Mouse (Mus musculus): ENCODE measurements at regions not wholly inside any gene's neighbourhood (a gene's known extent, or its start where the extent isn't known, plus 50 kb on each side); places are given as distances from the start of the nearest gene placed in this dataset.

- Histone ChIP-seq H3K27me3 (ENCODE audit: control insufficient read depth, insufficient read depth, low read depth, low read length) (peaks cover 2% of the 10 kb centered on the region; the same call in 1 of the 2 replicates), H3K9me3 (replicated peaks; ENCODE audit: control insufficient read depth, low read length) (no peaks in the 10 kb centered on the region), H3K9ac (ENCODE audit: low read depth, low read length) (no peak overlapping the region), H3K4me3 (ENCODE audit: low read depth, low read length) (no peak overlapping the region), H3K4me2 (ENCODE audit: low read depth, low read length) (no peak overlapping the region), H3K27ac (ENCODE audit: low read length) (no peak overlapping the region), H3K36me3 (ENCODE audit: control insufficient read depth, insufficient read depth) (no peaks in the 10 kb centered on the region), H3K4me1 (ENCODE audit: control insufficient read depth, low read depth, low read length) (no peaks in the 10 kb centered on the region)
- no peak for ATAC-seq (ENCODE audit: low read depth)
- WGBS (ENCODE audit: insufficient replicate concordance): 31% methylated on average over 3 of the region's 3 CpGs
Measured at GRCm38 (mm10) chr8:10804974-10805373, 203.3 kb downstream of the Irs2 start.

- Histone ChIP-seq H3K27me3 (ENCODE audit: control insufficient read depth, insufficient read depth, low read depth, low read length) (peaks cover 2% of the 10 kb centered on the region; the same call in 1 of the 2 replicates), H3K4me3 (ENCODE audit: low read depth, low read length) (no peak overlapping the region), H3K9ac (ENCODE audit: low read depth, low read length) (no peak overlapping the region), H3K4me2 (ENCODE audit: low read depth, low read length) (no peak overlapping the region), H3K4me1 (ENCODE audit: control insufficient read depth, low read depth, low read length) (no peaks in the 10 kb centered on the region), H3K36me3 (ENCODE audit: control insufficient read depth, insufficient read depth) (no peaks in the 10 kb centered on the region), H3K9me3 (replicated peaks; ENCODE audit: control insufficient read depth, low read length) (no peaks in the 10 kb centered on the region), H3K27ac (ENCODE audit: low read length) (no peak overlapping the region)
- no peak for ATAC-seq (ENCODE audit: low read depth)
Measured at GRCm38 (mm10) chr8:10802003-10802402, 206.3 kb downstream of the Irs2 start.

GRCm38 (mm10) chr8:10801580-10801979 lies 206.7 kb downstream of the Irs2 start:
- Histone ChIP-seq H3K4me3 (ENCODE audit: low read depth, low read length) (no peak overlapping the region), H3K4me1 (ENCODE audit: control insufficient read depth, low read depth, low read length) (no peaks in the 10 kb centered on the region), H3K9ac (ENCODE audit: low read depth, low read length) (no peak overlapping the region), H3K9me3 (replicated peaks; ENCODE audit: control insufficient read depth, low read length) (no peaks in the 10 kb centered on the region), H3K27me3 (ENCODE audit: control insufficient read depth, insufficient read depth, low read depth, low read length) (peaks cover 1% of the 10 kb centered on the region; the same call in 1 of the 2 replicates), H3K27ac (ENCODE audit: low read length) (no peak overlapping the region), H3K4me2 (ENCODE audit: low read depth, low read length) (no peak overlapping the region), H3K36me3 (ENCODE audit: control insufficient read depth, insufficient read depth) (no peaks in the 10 kb centered on the region)
- 51% methylated on average over 5 of the region's 5 CpGs for WGBS (ENCODE audit: insufficient replicate concordance)
- ATAC-seq (ENCODE audit: low read depth): no peak

GRCm38 (mm10) chr8:10798444-10798843 lies 209.8 kb downstream of the Irs2 start:
- Histone ChIP-seq H3K36me3 (ENCODE audit: control insufficient read depth, insufficient read depth) (no peaks in the 10 kb centered on the region), H3K27me3 (ENCODE audit: control insufficient read depth, insufficient read depth, low read depth, low read length) (no peaks in the 10 kb centered on the region), H3K27ac (ENCODE audit: low read length) (no peak overlapping the region), H3K4me3 (ENCODE audit: low read depth, low read length) (no peak overlapping the region), H3K4me2 (ENCODE audit: low read depth, low read length) (no peak overlapping the region), H3K4me1 (ENCODE audit: control insufficient read depth, low read depth, low read length) (no peaks in the 10 kb centered on the region), H3K9ac (ENCODE audit: low read depth, low read length) (no peak overlapping the region), H3K9me3 (replicated peaks; ENCODE audit: control insufficient read depth, low read length) (no peaks in the 10 kb centered on the region)
- WGBS (ENCODE audit: insufficient replicate concordance): 56% methylated on average over 1 of the region's 1 CpGs
- no peak for ATAC-seq (ENCODE audit: low read depth)

GRCm38 (mm10) chr8:10794367-10795189 lies 213.7 kb downstream of the Irs2 start:
- Histone ChIP-seq H3K9ac (ENCODE audit: low read depth, low read length) (no peak overlapping the region), H3K9me3 (replicated peaks; ENCODE audit: control insufficient read depth, low read length) (no peaks in the 10 kb centered on the region), H3K4me3 (ENCODE audit: low read depth, low read length) (no peak overlapping the region), H3K36me3 (ENCODE audit: control insufficient read depth, insufficient read depth) (no peaks in the 10 kb centered on the region), H3K27me3 (ENCODE audit: control insufficient read depth, insufficient read depth, low read depth, low read length) (no peaks in the 10 kb centered on the region), H3K27ac (ENCODE audit: low read length) (no peak overlapping the region), H3K4me1 (ENCODE audit: control insufficient read depth, low read depth, low read length) (no peaks in the 10 kb centered on the region), H3K4me2 (ENCODE audit: low read depth, low read length) (no peak overlapping the region)
- WGBS (ENCODE audit: insufficient replicate concordance): 54% methylated on average over 10 of the region's 10 CpGs
- no peak for ATAC-seq (ENCODE audit: low read depth)

- ATAC-seq (ENCODE audit: low read depth): no peak
- 90% methylated on average over 9 of the region's 9 CpGs for WGBS (ENCODE audit: insufficient replicate concordance)
- H3K4me1 ChIP-seq (ENCODE audit: control insufficient read depth, low read depth, low read length): no peaks in the 10 kb centered on the region
- H3K9me3 ChIP-seq (replicated peaks; ENCODE audit: control insufficient read depth, low read length): no peaks in the 10 kb centered on the region
- no peaks in the 10 kb centered on the region for H3K36me3 ChIP-seq (ENCODE audit: control insufficient read depth, insufficient read depth)
- no peaks in the 10 kb centered on the region for H3K27me3 ChIP-seq (ENCODE audit: control insufficient read depth, insufficient read depth, low read depth, low read length)
- no peak overlapping the region for H3K9ac ChIP-seq (ENCODE audit: low read depth, low read length)
- no peak overlapping the region for H3K27ac ChIP-seq (ENCODE audit: low read length)
- H3K4me3 ChIP-seq (ENCODE audit: low read depth, low read length): no peak overlapping the region
- H3K4me2 ChIP-seq (ENCODE audit: low read depth, low read length): no peak overlapping the region
Measured at GRCm38 (mm10) chr8:10793670-10794366, 214.4 kb downstream of the Irs2 start.

GRCm38 (mm10) chr8:10788496-10789200 lies 219.6 kb downstream of the Irs2 start:
- no peaks in the 10 kb centered on the region for H3K9me3 ChIP-seq (replicated peaks; ENCODE audit: control insufficient read depth, low read length)
- no peaks in the 10 kb centered on the region for H3K36me3 ChIP-seq (ENCODE audit: control insufficient read depth, insufficient read depth)
- no peak overlapping the region for H3K9ac ChIP-seq (ENCODE audit: low read depth, low read length)
- H3K27ac ChIP-seq (ENCODE audit: low read length): no peak overlapping the region
- no peak overlapping the region for H3K4me3 ChIP-seq (ENCODE audit: low read depth, low read length)
- H3K4me1 ChIP-seq (ENCODE audit: control insufficient read depth, low read depth, low read length): no peaks in the 10 kb centered on the region
- no peak for ATAC-seq (ENCODE audit: low read depth)
- H3K4me2 ChIP-seq (ENCODE audit: low read depth, low read length): no peak overlapping the region
- WGBS (ENCODE audit: insufficient replicate concordance): 67% methylated on average over 8 of the region's 8 CpGs
- no peaks in the 10 kb centered on the region for H3K27me3 ChIP-seq (ENCODE audit: control insufficient read depth, insufficient read depth, low read depth, low read length)

GRCm38 (mm10) chr8:10785801-10786200 lies 222.5 kb downstream of the Irs2 start:
- Histone ChIP-seq H3K4me1 (ENCODE audit: control insufficient read depth, low read depth, low read length) (no peaks in the 10 kb centered on the region), H3K27ac (ENCODE audit: low read length) (no peak overlapping the region), H3K4me3 (ENCODE audit: low read depth, low read length) (no peak overlapping the region), H3K4me2 (ENCODE audit: low read depth, low read length) (no peak overlapping the region), H3K36me3 (ENCODE audit: control insufficient read depth, insufficient read depth) (no peaks in the 10 kb centered on the region), H3K9ac (ENCODE audit: low read depth, low read length) (no peak overlapping the region), H3K9me3 (replicated peaks; ENCODE audit: control insufficient read depth, low read length) (no peaks in the 10 kb centered on the region), H3K27me3 (ENCODE audit: control insufficient read depth, insufficient read depth, low read depth, low read length) (no peaks in the 10 kb centered on the region)
- no peak for ATAC-seq (ENCODE audit: low read depth)
- WGBS (ENCODE audit: insufficient replicate concordance): 60% methylated on average over 4 of the region's 4 CpGs

GRCm38 (mm10) chr8:10785311-10785710 lies 222.9 kb downstream of the Irs2 start:
- no peak overlapping the region for H3K9ac ChIP-seq (ENCODE audit: low read depth, low read length)
- WGBS (ENCODE audit: insufficient replicate concordance): 73% methylated on average over 4 of the region's 4 CpGs
- ATAC-seq (ENCODE audit: low read depth): no peak
- no peak overlapping the region for H3K4me3 ChIP-seq (ENCODE audit: low read depth, low read length)
- H3K9me3 ChIP-seq (replicated peaks; ENCODE audit: control insufficient read depth, low read length): no peaks in the 10 kb centered on the region
- no peak overlapping the region for H3K4me2 ChIP-seq (ENCODE audit: low read depth, low read length)
- no peaks in the 10 kb centered on the region for H3K4me1 ChIP-seq (ENCODE audit: control insufficient read depth, low read depth, low read length)
- H3K27ac ChIP-seq (ENCODE audit: low read length): no peak overlapping the region
- no peaks in the 10 kb centered on the region for H3K36me3 ChIP-seq (ENCODE audit: control insufficient read depth, insufficient read depth)
- H3K27me3 ChIP-seq (ENCODE audit: control insufficient read depth, insufficient read depth, low read depth, low read length): no peaks in the 10 kb centered on the region

Measured in liver, embryonic 16.5 days (tissue).